Mouse (Mus musculus): Measurements from ENCODE around the gene Nubp2. TPM values are rescaled to one million over a fixed set of nuclear protein-coding genes. Genes with fewer than 3 reads are reported as not detected.

The Nubp2 gene
- polyA plus RNA-seq, 1 experiment from 2014 or later = 63.5 TPM

DNA sequence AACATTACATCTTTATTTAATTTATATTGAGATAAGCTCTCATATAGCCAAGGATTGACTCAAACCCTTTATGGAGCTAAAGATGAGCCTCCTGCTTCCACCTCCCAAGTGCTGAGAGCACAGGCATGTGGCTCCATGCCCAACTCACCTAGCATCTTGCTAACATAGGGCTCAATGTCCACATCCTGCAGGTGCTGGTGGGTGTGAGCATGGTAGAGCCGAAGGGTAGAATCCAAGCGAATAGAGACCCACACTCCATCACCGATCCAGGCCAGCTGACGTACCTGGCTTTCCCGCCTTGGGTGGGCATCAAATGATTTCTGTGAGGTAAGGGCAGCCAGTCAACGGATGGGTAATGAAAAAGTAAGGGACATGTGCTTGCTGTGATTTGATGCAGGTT, 13.9 kb upstream of the Nubp2 start:
- no peak for ATAC-seq (ENCODE audit: low FRiP score)
- no peaks in the 10 kb centered on the region for H3K27me3 ChIP-seq
- no peak overlapping the region for H3K4me2 ChIP-seq (replicated peaks)
- no peak overlapping the region for H3K27ac ChIP-seq
- WGBS = 93% methylated on average over 6 of the region's 6 CpGs
- H3K36me3 ChIP-seq = peaks cover 78% of the 10 kb centered on the region
- H3K4me1 ChIP-seq = peaks cover 24% of the 10 kb centered on the region
- H3K4me3 ChIP-seq = no peak overlapping the region
- H3K9ac ChIP-seq = no peak overlapping the region
- no peaks in the 10 kb centered on the region for H3K9me3 ChIP-seq (replicated peaks)

DNA sequence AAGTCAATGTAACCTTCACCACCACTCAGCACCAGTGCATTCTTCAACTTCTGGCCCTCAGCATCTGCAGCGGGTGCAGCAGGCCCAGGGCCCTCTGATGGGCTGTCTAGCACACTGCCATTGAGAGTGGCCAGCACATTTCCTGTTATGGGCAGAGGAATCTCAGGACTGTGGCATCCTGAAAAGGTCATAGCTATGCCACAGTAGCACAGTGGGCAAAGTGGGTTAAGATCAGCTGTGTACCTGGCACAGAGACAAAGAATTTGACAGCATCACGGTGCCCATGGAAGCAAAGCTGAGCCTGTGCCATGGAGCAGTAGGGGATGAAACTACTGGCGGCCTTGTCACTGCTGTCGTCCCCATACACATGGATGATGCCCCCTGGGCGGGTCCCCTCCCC, 13.0 kb upstream of the Nubp2 start:
- Histone ChIP-seq H3K9me3 (replicated peaks) (no peaks in the 10 kb centered on the region), H3K4me1 (peaks cover 27% of the 10 kb centered on the region), H3K36me3 (peaks cover 69% of the 10 kb centered on the region), H3K4me2 (replicated peaks) (no peak overlapping the region), H3K27ac (no peak overlapping the region), H3K27me3 (no peaks in the 10 kb centered on the region), H3K9ac (no peak overlapping the region), H3K4me3 (no peak overlapping the region)
- no peak for ATAC-seq (ENCODE audit: low FRiP score)
- WGBS = 87% methylated on average over 5 of the region's 5 CpGs

DNA sequence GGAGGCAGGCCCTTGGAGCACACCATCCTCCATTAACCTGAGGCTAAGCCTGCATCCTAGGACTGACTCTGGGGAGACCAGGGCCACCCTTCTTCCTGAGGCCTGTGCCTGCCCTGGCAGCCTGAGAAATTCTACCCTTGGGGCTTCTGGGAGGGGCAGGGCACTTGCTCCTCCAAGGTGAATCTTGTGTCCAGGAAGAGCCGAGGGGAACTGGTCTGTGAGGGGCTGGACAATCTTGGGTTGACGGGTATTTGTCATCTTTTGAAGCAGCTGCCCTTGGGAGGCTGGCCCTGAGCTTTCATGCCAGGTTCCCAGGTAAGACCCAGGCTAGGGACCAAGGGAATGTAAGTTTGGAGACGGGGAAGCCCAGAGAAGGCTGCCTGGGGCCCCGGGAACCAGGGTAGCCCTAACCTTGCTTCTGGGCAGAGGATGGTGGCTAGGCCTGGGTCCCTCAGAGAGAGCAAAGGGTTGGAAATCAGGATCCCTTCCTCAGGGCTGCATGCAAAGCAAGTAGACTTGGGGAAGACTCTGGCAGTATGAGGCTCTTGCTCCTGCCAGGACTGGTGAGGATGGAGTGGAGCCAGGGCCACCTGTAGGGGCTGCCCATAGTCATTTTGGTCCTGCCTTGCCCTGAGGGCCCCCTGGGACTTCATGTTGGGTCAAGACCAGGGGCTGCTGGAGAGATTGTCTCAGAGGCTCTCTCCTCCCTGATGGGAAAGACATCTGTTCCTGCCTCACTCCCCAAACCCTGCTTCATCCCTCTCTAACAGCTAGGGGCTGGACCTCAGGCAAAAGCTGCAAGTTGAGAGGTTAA, 12.1 kb upstream of the Nubp2 start:
- WGBS = 82% methylated on average over 4 of the region's 4 CpGs
- no peaks in the 10 kb centered on the region for H3K9me3 ChIP-seq (replicated peaks)
- H3K4me1 ChIP-seq = peaks cover 34% of the 10 kb centered on the region
- H3K27me3 ChIP-seq = no peaks in the 10 kb centered on the region
- peak overlapping the region; percentile 98; the same call in 1 of the 2 replicates for H3K4me2 ChIP-seq (replicated peaks)
- H3K9ac ChIP-seq = no peak overlapping the region
- ATAC-seq (ENCODE audit: low FRiP score) = no peak
- peaks cover 65% of the 10 kb centered on the region for H3K36me3 ChIP-seq
- no peak overlapping the region for H3K4me3 ChIP-seq
- no peak overlapping the region for H3K27ac ChIP-seq

DNA sequence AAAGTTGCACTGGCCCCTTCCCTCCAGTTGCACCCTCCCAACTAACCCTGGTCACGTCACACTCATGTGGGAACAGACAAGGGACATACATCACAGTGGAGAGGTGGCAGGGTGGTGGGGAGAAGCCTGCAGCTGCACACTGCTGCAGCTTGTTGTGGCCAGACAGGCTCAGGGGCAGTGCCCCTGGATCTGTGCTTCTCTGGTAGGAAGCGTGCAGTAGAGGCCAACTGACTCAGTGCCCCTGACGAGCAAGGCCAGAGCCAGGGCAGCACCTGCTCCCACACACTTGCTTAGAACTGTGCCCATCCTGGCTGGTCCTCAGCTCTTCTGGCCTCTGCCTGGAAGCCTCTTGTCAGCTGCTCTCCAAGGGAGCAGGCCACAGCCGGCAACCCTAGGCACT, 11.5 kb upstream of the Nubp2 start:
- Histone ChIP-seq H3K9ac (0 out of 2 replicates have a peak overlapping the region, but pooled peaks have one; percentile 14), H3K27me3 (no peaks in the 10 kb centered on the region), H3K4me3 (peak overlapping the region; percentile 78; the same call in 1 of the 2 replicates), H3K9me3 (replicated peaks) (no peaks in the 10 kb centered on the region), H3K4me1 (peaks cover 34% of the 10 kb centered on the region), H3K36me3 (peaks cover 65% of the 10 kb centered on the region), H3K4me2 (replicated peaks) (peak overlapping the region; percentile 98), H3K27ac (no peak overlapping the region)
- 88% methylated on average over 4 of the region's 4 CpGs for WGBS
- ATAC-seq (ENCODE audit: low FRiP score) = no peak

DNA sequence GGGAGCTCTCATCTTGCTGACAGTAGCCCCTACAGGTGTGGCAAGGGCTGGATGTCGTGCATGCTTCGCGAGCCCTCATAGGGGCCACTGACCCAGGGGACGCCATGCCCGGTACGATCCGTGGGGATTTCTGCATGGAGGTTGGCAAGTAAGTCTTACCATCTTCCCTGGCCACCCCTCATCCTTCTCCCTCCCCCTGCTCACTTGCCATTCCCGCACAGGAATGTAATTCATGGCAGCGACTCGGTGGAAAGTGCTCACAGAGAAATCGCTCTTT, 10.8 kb upstream of the Nubp2 start:
- no peaks in the 10 kb centered on the region for H3K27me3 ChIP-seq
- H3K36me3 ChIP-seq = peaks cover 65% of the 10 kb centered on the region
- peak overlapping the region; percentile 89 for H3K9ac ChIP-seq
- H3K4me2 ChIP-seq (replicated peaks) = peak overlapping the region; percentile 98
- peak overlapping the region; percentile 83; the same call in 1 of the 2 replicates for H3K27ac ChIP-seq
- no peaks in the 10 kb centered on the region for H3K9me3 ChIP-seq (replicated peaks)
- peaks cover 34% of the 10 kb centered on the region for H3K4me1 ChIP-seq
- WGBS = 39% methylated on average over 11 of the region's 11 CpGs
- peak overlapping the region; percentile 78 for H3K4me3 ChIP-seq
- ATAC-seq (ENCODE audit: low FRiP score) = no peak

DNA sequence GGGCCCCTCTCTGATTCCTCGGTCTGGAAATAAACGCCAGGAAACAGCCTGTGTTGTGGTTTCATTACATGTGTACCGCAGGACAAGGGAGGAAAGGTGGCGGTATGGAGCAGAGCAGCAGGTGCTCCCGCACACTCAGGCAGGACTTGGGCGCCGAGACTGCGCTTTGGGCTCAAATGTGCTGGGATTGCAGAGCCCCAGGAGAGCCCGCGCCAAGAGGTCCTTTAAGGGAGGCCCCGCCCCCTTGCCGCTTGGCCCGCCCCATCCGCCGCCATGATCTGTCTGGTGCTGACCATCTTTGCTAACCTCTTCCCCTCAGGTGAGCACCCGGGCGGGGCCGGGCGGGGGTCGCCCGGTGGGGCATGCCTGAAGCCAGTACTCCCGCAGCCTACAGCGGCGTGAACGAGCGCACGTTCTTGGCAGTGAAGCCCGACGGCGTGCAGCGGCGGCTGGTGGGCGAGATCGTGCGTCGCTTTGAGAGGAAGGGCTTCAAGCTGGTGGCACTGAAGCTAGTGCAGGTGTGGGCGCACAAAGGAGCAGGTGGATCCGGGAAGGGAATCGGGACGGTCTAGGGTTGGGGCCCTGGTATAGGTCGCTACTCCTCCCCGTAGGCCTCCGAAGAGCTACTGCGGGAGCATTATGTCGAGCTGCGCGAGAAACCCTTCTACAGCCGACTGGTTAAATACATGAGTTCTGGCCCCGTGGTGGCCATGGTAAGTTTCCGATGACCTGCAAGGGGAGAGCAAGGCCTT, 10.3 kb upstream of the Nubp2 start, which contains the start of gene Nme3:
Gene Nme3, plus strand, starts transcription at position 260 of the 752 bp plus-strand sequence.
- 2% methylated on average over 46 of the region's 50 CpGs for WGBS
- H3K9me3 ChIP-seq (replicated peaks) = no peaks in the 10 kb centered on the region
- ATAC-seq (ENCODE audit: low FRiP score) = peak; percentile 79
- peak within 1 kb of the TSS; percentile 78 for H3K4me3 ChIP-seq
- H3K27me3 ChIP-seq = no peaks in the 10 kb centered on the region
- peak within 1 kb of the TSS; percentile 98 for H3K4me2 ChIP-seq (replicated peaks)
- peaks cover 34% of the 10 kb centered on the region for H3K4me1 ChIP-seq
- peak within 1 kb of the TSS; percentile 83 for H3K27ac ChIP-seq
- H3K36me3 ChIP-seq = peaks cover 65% of the 10 kb centered on the region
- H3K9ac ChIP-seq = peak within 1 kb of the TSS; percentile 89

DNA sequence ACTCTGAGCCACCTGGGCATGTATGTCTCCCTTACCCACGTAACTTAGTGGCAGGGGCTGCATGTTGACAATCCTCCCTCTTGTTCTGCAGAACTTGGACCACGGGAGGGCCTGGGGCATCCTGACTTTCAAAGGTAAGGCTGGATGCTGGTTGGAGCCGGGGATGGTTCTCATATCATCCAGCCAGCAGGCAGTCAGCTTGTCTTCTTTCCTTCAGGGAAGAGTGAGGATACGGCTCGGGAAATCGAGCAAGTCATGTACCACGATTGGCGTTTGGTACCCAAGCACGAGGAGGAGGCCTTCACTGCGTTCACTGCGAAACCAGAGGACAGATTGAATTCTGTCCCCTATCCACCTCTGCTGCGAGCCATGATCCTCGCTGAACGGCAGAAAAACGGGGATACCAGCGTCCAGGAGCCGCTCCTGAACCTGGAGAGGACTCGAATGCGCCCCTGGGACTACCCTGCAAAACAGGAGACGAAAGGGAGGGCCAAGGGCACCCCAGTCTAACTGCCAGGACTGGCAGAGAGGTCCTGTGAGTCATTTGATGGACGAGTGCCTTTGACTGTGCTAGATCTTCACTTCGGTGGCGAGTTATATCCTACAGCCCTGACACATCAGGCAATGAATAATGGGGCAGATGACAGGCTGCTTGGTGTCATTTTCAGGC, 9.6 kb upstream of the Nubp2 start:
- Histone ChIP-seq H3K4me2 (replicated peaks) (peak overlapping the region; percentile 98), H3K4me3 (peak overlapping the region; percentile 78), H3K9me3 (replicated peaks) (no peaks in the 10 kb centered on the region), H3K27me3 (no peaks in the 10 kb centered on the region), H3K9ac (peak overlapping the region; percentile 89), H3K36me3 (peaks cover 65% of the 10 kb centered on the region), H3K4me1 (peaks cover 34% of the 10 kb centered on the region), H3K27ac (peak overlapping the region; percentile 83)
- peak; percentile 7; the same call in 1 of the 2 replicates for ATAC-seq (ENCODE audit: low FRiP score)
- 16% methylated on average over 23 of the region's 23 CpGs for WGBS

DNA sequence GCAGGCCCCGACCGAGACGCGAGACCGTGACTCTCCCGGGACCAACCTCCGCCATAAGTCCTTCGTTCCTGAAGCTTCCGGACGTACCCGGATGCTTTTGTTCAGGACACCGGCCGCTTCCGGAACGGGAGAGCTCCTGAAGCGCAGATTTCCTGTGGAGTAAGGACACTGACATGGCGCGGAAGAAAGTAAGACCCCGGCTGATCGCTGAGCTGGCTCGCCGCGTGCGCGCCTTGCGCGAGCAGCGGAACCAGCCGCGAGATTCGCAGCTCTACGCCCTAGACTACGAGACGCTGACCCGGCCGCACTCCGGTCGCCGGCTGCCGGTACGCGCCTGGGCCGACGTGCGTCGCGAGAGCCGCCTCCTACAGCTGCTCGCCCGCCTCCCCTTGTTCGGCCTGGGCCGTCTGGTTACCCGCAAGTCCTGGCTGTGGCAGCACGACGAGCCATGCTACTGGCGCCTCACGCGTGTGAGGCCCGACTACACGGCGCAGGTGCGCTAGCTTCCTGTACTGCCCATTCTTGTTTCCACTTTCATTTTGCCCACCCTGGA, 8.9 kb upstream of the Nubp2 start, which contains the start of the genes Eme2 and Mrps34:
Gene Eme2, minus strand, starts transcription at position 93 of the 553 bp plus-strand sequence.
Gene Mrps34, plus strand, starts transcription at position 122 of the 553 bp plus-strand sequence.
- H3K36me3 ChIP-seq = peaks cover 65% of the 10 kb centered on the region
- H3K4me2 ChIP-seq (replicated peaks) = peak within 1 kb of the TSS; percentile 98
- peaks cover 34% of the 10 kb centered on the region for H3K4me1 ChIP-seq
- WGBS = under 1% methylated on average over 62 of the region's 62 CpGs
- H3K27ac ChIP-seq = peak within 1 kb of the TSS; percentile 83
- no peaks in the 10 kb centered on the region for H3K9me3 ChIP-seq (replicated peaks)
- H3K9ac ChIP-seq = peak within 1 kb of the TSS; percentile 89
- H3K27me3 ChIP-seq = no peaks in the 10 kb centered on the region
- peak within 1 kb of the TSS; percentile 78 for H3K4me3 ChIP-seq
- ATAC-seq (ENCODE audit: low FRiP score) = peak; percentile 44

DNA sequence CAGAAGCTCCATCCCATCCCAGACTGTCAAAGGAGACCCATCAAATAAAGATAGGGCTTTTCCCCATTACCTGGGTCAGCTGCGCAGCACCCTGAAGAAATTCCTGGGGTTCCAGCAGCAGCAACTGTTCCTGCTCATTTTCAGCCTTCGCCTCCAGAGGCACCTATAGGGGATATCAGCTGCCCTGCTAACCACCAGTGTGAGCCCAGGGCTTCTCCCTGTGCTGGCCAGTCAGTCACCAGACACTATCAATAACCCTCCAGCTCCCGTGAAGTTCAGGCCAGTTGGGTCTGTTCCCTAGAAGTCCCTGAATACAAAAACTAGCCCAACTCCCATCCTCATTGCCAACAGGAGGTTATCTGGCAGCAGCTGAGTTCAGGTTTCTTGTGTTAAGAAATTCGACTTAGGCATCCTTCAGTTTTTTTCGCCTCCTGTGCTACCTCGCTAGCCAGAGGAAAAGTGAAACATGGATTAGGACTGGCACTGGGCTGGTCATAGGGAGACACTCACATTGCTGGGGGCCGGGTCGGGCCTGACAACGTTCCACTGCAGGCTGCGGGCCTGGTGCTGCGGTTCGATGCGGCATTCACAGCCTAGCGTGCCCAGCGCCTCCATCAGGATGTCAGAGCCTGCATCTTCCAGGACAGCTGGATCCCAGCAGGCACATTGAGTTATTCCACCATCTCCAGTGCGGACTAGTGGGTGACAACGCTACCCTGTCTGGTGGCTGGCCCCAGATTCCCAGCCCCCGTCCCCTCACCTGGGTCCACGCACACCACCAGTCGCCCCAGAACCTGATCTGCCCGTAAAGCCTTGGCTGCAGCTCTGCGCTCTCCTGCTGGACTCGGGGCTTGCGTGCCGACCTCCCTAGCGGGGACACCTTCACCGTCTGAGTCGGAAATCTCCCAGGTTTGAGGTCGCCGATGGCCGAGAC, 8.2 kb upstream of the Nubp2 start:
- peak overlapping the region; percentile 98 for H3K4me2 ChIP-seq (replicated peaks)
- no peaks in the 10 kb centered on the region for H3K9me3 ChIP-seq (replicated peaks)
- peak; percentile 5; the same call in 1 of the 2 replicates for ATAC-seq (ENCODE audit: low FRiP score)
- H3K9ac ChIP-seq = peak overlapping the region; percentile 89
- peak overlapping the region; percentile 78 for H3K4me3 ChIP-seq
- H3K27ac ChIP-seq = peak overlapping the region; percentile 83
- peaks cover 34% of the 10 kb centered on the region for H3K4me1 ChIP-seq
- WGBS = 11% methylated on average over 31 of the region's 31 CpGs
- peaks cover 63% of the 10 kb centered on the region for H3K36me3 ChIP-seq
- H3K27me3 ChIP-seq = no peaks in the 10 kb centered on the region

DNA sequence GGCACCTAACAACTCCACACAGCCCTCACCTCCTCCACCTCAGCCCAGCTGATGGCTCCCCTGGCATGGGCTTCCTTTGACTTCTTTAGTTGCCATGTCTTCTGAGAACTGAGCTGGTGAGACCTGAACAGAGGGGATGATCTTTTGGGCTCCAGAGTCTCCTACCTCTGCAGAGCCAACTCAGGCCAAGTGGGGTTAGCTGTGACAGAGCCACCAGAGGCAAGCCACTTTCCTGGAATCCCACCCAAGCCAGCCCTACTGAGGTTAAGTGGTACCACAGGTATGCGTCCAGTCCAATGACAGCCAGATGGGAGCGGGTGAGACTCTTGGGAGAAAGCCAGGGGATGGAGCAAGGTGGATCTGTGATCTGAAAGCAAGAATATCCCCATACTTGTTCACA, 7.1 kb upstream of the Nubp2 start:
- Histone ChIP-seq H3K4me1 (peaks cover 34% of the 10 kb centered on the region), H3K27ac (no peak overlapping the region), H3K36me3 (peaks cover 55% of the 10 kb centered on the region), H3K9me3 (replicated peaks) (no peaks in the 10 kb centered on the region), H3K9ac (no peak overlapping the region), H3K4me3 (no peak overlapping the region), H3K4me2 (replicated peaks) (no peak overlapping the region), H3K27me3 (no peaks in the 10 kb centered on the region)
- 100% methylated on average over 2 of the region's 2 CpGs for WGBS
- ATAC-seq (ENCODE audit: low FRiP score) = no peak

DNA sequence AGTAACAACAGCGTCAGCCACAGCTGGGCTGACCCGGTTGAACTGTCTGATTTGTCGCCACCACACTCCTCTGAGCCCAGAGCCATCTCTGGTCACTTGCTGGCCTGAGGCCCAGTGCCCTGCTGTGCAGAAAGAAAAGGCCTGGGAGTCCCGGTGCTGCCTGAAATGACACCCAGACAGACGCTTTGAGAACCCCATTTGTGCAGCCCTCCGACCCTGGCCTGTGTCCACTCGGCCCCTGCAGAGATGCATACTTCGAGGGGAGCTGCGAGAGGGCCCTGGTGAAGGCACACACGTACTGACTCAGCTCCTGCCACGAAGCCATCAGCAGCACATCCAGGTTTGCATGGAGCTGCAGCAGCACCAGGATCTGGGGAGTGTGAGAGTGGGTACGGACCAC, 6.6 kb upstream of the Nubp2 start:
- H3K4me2 ChIP-seq (replicated peaks) = no peak overlapping the region
- no peak for ATAC-seq (ENCODE audit: low FRiP score)
- H3K27me3 ChIP-seq = no peaks in the 10 kb centered on the region
- 89% methylated on average over 12 of the region's 12 CpGs for WGBS
- peaks cover 35% of the 10 kb centered on the region for H3K4me1 ChIP-seq
- H3K9me3 ChIP-seq (replicated peaks) = no peaks in the 10 kb centered on the region
- H3K4me3 ChIP-seq = no peak overlapping the region
- H3K9ac ChIP-seq = no peak overlapping the region
- H3K36me3 ChIP-seq = peaks cover 51% of the 10 kb centered on the region
- H3K27ac ChIP-seq = no peak overlapping the region

Data from hindbrain, embryonic 12.5 days (tissue).